Mouse (Mus musculus): Measurements from ENCODE around the gene Ms4a4c. TPM values are rescaled to one million over a fixed set of nuclear protein-coding genes. Genes with fewer than 3 reads are reported as not detected.
"Not testable (repeated sequence)": the region's sequence is repeated elsewhere in the genome, so short reads cannot be mapped to it uniquely, and the experiment has no call there.

Gene Ms4a4c
- polyA plus RNA-seq, 1 experiment from 2014 or later: 0.69 TPM

DNA sequence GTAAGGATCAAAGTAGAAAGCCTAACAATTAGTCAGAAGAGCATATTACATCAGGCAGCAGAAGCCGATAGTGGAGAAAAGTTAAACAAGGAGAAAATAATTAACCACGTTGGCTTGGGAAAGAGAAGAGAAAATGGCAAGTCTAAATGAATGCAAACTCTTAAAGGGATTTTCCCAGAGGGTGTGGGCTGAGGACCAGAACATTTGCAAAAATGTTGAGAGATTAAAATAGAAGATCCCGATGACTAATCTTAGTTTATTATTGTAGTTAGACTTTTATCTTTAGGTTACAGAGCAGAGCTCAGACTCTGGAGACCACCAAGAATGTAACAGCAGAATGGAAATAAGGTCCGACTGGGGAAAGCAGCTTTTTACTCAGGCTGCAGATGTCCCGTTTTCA is 61.9 kb downstream of the Ms4a4c start:
- WGBS: 85% methylated on average over 5 of the region's 5 CpGs

DNA sequence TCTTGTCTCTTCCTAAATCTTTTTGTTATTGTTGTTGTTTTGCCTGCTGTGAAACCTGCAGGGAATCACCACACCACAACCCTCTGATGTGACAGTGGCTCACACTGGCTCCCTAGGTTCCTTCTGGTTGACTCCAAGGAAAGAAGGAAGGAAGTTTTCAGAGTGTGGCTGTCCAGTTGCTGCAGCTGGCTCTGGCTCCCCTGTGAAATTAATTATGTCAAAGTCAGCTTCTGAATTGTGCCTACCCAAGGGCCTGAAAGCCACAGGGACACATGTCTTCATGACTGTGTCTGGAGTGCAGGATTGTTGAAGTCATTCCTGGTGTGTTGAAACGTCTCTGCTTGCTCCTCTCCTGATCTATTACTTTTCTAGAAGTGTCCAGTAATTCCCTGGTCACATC is 63.8 kb downstream of the Ms4a4c start:
- not testable (repeated sequence) for H3K36me3 ChIP-seq; ATAC-seq (ENCODE audit: low FRiP score); H3K4me1 ChIP-seq; H3K4me2 ChIP-seq; H3K4me3 ChIP-seq (replicated peaks); H3K27ac ChIP-seq (replicated peaks); H3K9ac ChIP-seq (replicated peaks); H3K27me3 ChIP-seq (replicated peaks); H3K9me3 ChIP-seq (replicated peaks)
- WGBS: 63% methylated on average over 1 of the region's 1 CpGs

More for the DNA sequence above, 61.9 kb downstream of the Ms4a4c start:
- no peak overlapping the region for H3K27ac ChIP-seq (replicated peaks)
- H3K9ac ChIP-seq (replicated peaks): no peak overlapping the region
- H3K4me3 ChIP-seq (replicated peaks): no peak overlapping the region
- no peaks in the 10 kb centered on the region for H3K36me3 ChIP-seq
- no peak for ATAC-seq (ENCODE audit: low FRiP score)
- no peaks in the 10 kb centered on the region for H3K27me3 ChIP-seq (replicated peaks)
- H3K4me2 ChIP-seq: no peak overlapping the region
- no peaks in the 10 kb centered on the region for H3K4me1 ChIP-seq
- no peaks in the 10 kb centered on the region for H3K9me3 ChIP-seq (replicated peaks)

DNA sequence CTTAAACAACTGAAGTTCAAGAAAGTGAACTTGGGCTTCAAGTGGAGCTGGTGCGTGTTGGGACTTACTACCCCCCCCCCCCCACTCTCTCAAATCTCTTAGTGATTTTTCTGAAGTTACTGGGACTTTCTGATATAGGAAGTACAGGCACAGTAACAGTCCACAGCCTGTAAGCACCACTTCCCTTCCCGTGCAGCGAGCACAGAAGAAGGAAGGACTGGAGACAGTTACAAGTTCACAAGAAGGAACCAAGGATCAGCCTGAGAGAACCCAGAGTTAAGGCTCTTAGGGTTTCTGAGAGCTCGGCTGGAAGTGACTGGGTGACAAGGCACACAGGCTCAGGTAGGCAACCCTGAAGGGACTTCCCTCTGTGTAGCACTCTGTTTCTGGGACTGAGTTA is 64.6 kb downstream of the Ms4a4c start, which contains the start of gene Ms4a6c:
Gene Ms4a6c, plus strand, starts transcription at position 152 of the 400 bp plus-strand sequence.
- not testable (repeated sequence) for H3K9me3 ChIP-seq (replicated peaks); H3K4me2 ChIP-seq; H3K4me1 ChIP-seq; H3K36me3 ChIP-seq; ATAC-seq (ENCODE audit: low FRiP score); H3K27ac ChIP-seq (replicated peaks); H3K27me3 ChIP-seq (replicated peaks); H3K4me3 ChIP-seq (replicated peaks); H3K9ac ChIP-seq (replicated peaks)
- WGBS: 89% methylated on average over 4 of the region's 4 CpGs

Other genes with a start within 250 kb of the Ms4a4c start
- gene 1700025F22Rik, start 239.4 kb upstream of the Ms4a4c start, polyA plus RNA-seq (2015; fragmentation: Nextera tagmentation; extraction: Ambion mirVana): not detected in 2 replicates
- not detected in 2 replicates for gene Ms4a13, start 208.0 kb upstream of the Ms4a4c start, polyA plus RNA-seq (2015; fragmentation: Nextera tagmentation; extraction: Ambion mirVana)
- not detected in 2 replicates for gene Ms4a12, start 172.3 kb upstream of the Ms4a4c start, polyA plus RNA-seq (2015; fragmentation: Nextera tagmentation; extraction: Ambion mirVana)
- 0.05 TPM in 1 of 2 replicates, not detected in the other for gene Ms4a1, start 138.5 kb upstream of the Ms4a4c start, polyA plus RNA-seq (2015; fragmentation: Nextera tagmentation; extraction: Ambion mirVana)
- not detected in 2 replicates for gene Ms4a5, start 120.9 kb upstream of the Ms4a4c start, polyA plus RNA-seq (2015; fragmentation: Nextera tagmentation; extraction: Ambion mirVana)
- gene Ms4a14, start 90.3 kb upstream of the Ms4a4c start, polyA plus RNA-seq (2015; fragmentation: Nextera tagmentation; extraction: Ambion mirVana): 0.05 TPM in 1 of 2 replicates, not detected in the other
- gene Ms4a7, start 68.6 kb upstream of the Ms4a4c start, polyA plus RNA-seq (2015; fragmentation: Nextera tagmentation; extraction: Ambion mirVana): 3.8 and 4.2 TPM in 2 replicates
- 3.3 and 4.2 TPM in 2 replicates for gene Ms4a4a, start 29.2 kb upstream of the Ms4a4c start, polyA plus RNA-seq (2015; fragmentation: Nextera tagmentation; extraction: Ambion mirVana)
- 2.6 TPM in 1 of 2 replicates, not detected in the other for gene Ms4a4b, start 38.8 kb downstream of the Ms4a4c start, polyA plus RNA-seq (2015; fragmentation: Nextera tagmentation; extraction: Ambion mirVana)
- gene Ms4a6c, start 64.6 kb downstream of the Ms4a4c start, polyA plus RNA-seq (2015; fragmentation: Nextera tagmentation; extraction: Ambion mirVana): 3.1 and 5.1 TPM in 2 replicates
- gene Gm8369, start 81.2 kb downstream of the Ms4a4c start, polyA plus RNA-seq (2015; fragmentation: Nextera tagmentation; extraction: Ambion mirVana): 0.13 TPM in 1 of 2 replicates, not detected in the other
- 2.8 and 7.4 TPM in 2 replicates for gene Ms4a6b, start 111.7 kb downstream of the Ms4a4c start, polyA plus RNA-seq (2015; fragmentation: Nextera tagmentation; extraction: Ambion mirVana)
- 0.50 TPM in 1 of 2 replicates, not detected in the other for gene Ms4a4d, start 132.0 kb downstream of the Ms4a4c start, polyA plus RNA-seq (2015; fragmentation: Nextera tagmentation; extraction: Ambion mirVana)
- gene Ms4a6d, start 200.1 kb downstream of the Ms4a4c start, polyA plus RNA-seq (2015; fragmentation: Nextera tagmentation; extraction: Ambion mirVana): 2.3 and 3.1 TPM in 2 replicates
- 0.24 and 0.27 TPM in 2 replicates for gene Ms4a2, start 218.9 kb downstream of the Ms4a4c start, polyA plus RNA-seq (2015; fragmentation: Nextera tagmentation; extraction: Ambion mirVana)
- 0.10 TPM in 1 of 2 replicates, not detected in the other for gene Ms4a3, start 236.1 kb downstream of the Ms4a4c start, polyA plus RNA-seq (2015; fragmentation: Nextera tagmentation; extraction: Ambion mirVana)

Data from neural tube, embryonic 15.5 days (tissue).